Mouse (Mus musculus): Measurements from ENCODE around the gene Jchain.
A peak's percentile ranks its signal among the peaks of the same experiment; 100 is the strongest.

Jchain gene

GRCm38 (mm10) chr5:88519232-88519631, 8.5 kb downstream of the Jchain start:
- DNase-seq = peak; percentile 51

- DNase-seq = no peak
Observed at GRCm38 (mm10) chr5:88508990-88509389, 18.7 kb downstream of the Jchain start.

GRCm38 (mm10) chr5:88508555-88508954, 19.1 kb downstream of the Jchain start:
- no peak for DNase-seq

DNA sequence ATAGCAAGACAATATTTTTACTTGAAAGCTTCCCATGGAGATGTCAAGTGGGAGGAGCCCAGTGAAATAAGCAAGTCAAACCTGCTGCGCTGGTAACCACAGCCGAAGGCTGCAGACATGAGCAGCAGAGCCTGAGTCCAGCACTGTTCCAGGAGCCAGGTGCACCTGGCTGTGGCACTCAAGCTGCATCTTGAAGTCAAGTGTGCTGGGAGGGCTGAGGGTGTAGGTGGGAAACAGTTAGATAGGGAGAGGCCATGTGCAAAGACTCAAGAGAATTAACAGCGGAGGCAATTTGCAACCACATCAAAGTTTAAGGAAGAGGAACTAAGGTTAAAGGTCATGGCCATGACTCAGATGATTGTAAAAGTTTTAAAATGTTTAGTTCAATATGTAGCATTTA, 27.9 kb downstream of the Jchain start:
- no peak for DNase-seq

DNA sequence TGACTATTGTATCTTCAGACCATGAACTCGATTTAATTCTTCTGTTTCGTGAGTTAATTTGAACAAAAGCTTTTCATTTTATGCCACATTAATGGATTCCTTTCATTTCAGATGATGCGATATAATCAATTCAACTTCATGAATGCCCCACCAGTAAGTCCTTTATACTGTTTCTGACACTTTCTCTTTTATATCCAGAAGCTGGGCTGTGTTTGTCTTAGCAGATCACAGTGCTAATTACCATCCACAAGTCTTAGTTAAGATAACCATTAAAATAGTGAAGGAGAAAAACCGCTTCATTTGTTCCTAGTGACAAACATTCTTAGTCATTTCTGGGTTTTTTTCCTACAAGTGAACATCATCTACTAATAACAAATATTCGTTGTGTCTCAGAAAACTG, 36.6 kb downstream of the Jchain start:
- DNase-seq = no peak

- DNase-seq = no peak
Observed at GRCm38 (mm10) chr5:88489004-88489403, 38.7 kb downstream of the Jchain start.

GRCm38 (mm10) chr5:88487675-88488074, 40.0 kb downstream of the Jchain start, which contains the start of gene Enam:
Gene Enam (plus strand): TSS chr5:88487975.
- DNase-seq = no peak

Measured in cerebellum, adult 9-10 months (tissue).